Mouse (Mus musculus) heart, embryonic 14.5 days (tissue): ENCODE measurements around the gene Esrrg. TPM values are rescaled to one million over a fixed set of nuclear protein-coding genes. Genes with fewer than 3 reads are reported as not detected.

Source experiments
- ATAC-seq: fragments of 200-750 bp; cut with Nextera tagmentation; 2 replicates; pipeline ENCODE4 v1.8.0; 2017; ENCODE audit warnings: low read depth, moderate TSS enrichment; ENCODE audit not compliant: insufficient number of reproducible peaks, insufficient read depth, low FRiP score
- H3K27ac ChIP-seq, 2 experiments: fragments of 200-500 bp in 1 of 2; fragments of 300-500 bp in 1 of 2; sonication (generic) in 1 of 2; replicated peaks in 1 of 2; 2 replicates each; pipeline ENCODE4 v1.5.1; 2012 to 2014; ENCODE audit warnings: low read depth in 2 of 2, low read length in 2 of 2, control low read depth in 1 of 2, mild to moderate bottlenecking in 1 of 2, mixed read lengths in 1 of 2; ENCODE audit not compliant: control insufficient read depth in 1 of 2, insufficient read depth in 1 of 2
- H3K27me3 ChIP-seq: fragments of 300-500 bp; sonication (generic); 2 replicates; pipeline ENCODE4 v1.6.1; 2014; ENCODE audit warnings: mild to moderate bottlenecking, low read length, control low read depth; ENCODE audit not compliant: control insufficient read depth, insufficient read depth
- H3K36me3 ChIP-seq: fragments of 300-500 bp; sonication (generic); 2 replicates; pipeline ENCODE4 v1.6.1; 2014; ENCODE audit warnings: mild to moderate bottlenecking, control low read depth, low read length, mixed read lengths; ENCODE audit not compliant: control insufficient read depth, insufficient read depth
- H3K4me1 ChIP-seq, 2 experiments: fragments of 200-500 bp in 1 of 2; fragments of 300-500 bp in 1 of 2; sonication (generic) in 1 of 2; 2 replicates each; pipeline ENCODE4 v1.6.1; 2012 to 2014; ENCODE audit warnings: low read length in 2 of 2, control low read depth in 1 of 2, mixed read lengths in 1 of 2; ENCODE audit not compliant: control insufficient read depth in 2 of 2, insufficient read depth in 2 of 2
- H3K4me2 ChIP-seq: fragments of 300-500 bp; sonication (generic); 2 replicates; pipeline ENCODE4 v1.6.1; 2014; ENCODE audit warnings: mild to moderate bottlenecking, low read length
- H3K4me3 ChIP-seq, 2 experiments: fragments of 200-500 bp in 1 of 2; fragments of 300-500 bp in 1 of 2; sonication (generic) in 1 of 2; 2 replicates each; pipeline ENCODE4 v1.5.1; 2012 to 2014; ENCODE audit warnings: low read length in 2 of 2, mild to moderate bottlenecking in 2 of 2, control low read depth in 1 of 2, low read depth in 1 of 2, moderate library complexity in 1 of 2; ENCODE audit not compliant: control insufficient read depth in 1 of 2, insufficient read depth in 1 of 2
- H3K9ac ChIP-seq: fragments of 300-500 bp; sonication (generic); 2 replicates; pipeline ENCODE4 v1.6.1; 2014; ENCODE audit warnings: mild to moderate bottlenecking, low read length
- H3K9me3 ChIP-seq: fragments of 300-500 bp; sonication (generic); 2 replicates; pipeline ENCODE4 v1.6.1; 2016; ENCODE audit warnings: low read length, control low read depth; ENCODE audit not compliant: control insufficient read depth
- WGBS: fragments of 180-500 bp; shearing (Covaris S2); extraction: QIAGEN DNeasy Blood & Tissue Kit; methylation state at CpG from one replicate; pipeline ENCODE4 v1.1.7; 2014; 5-methylcytosine and 5-hydroxymethylcytosine counted together
- polyA plus RNA-seq: library from polyadenylated mRNA; unstranded; fragments of >200 nt; fragmentation: Nextera tagmentation; extraction: Ambion mirVana; gene quantifications from 2 replicates; pipeline ENCODE4 v1.2.1, GENCODE M21; 2014

The Esrrg gene
- polyA plus RNA-seq, 1 experiment from 2014 or later = 31.2 TPM

DNA sequence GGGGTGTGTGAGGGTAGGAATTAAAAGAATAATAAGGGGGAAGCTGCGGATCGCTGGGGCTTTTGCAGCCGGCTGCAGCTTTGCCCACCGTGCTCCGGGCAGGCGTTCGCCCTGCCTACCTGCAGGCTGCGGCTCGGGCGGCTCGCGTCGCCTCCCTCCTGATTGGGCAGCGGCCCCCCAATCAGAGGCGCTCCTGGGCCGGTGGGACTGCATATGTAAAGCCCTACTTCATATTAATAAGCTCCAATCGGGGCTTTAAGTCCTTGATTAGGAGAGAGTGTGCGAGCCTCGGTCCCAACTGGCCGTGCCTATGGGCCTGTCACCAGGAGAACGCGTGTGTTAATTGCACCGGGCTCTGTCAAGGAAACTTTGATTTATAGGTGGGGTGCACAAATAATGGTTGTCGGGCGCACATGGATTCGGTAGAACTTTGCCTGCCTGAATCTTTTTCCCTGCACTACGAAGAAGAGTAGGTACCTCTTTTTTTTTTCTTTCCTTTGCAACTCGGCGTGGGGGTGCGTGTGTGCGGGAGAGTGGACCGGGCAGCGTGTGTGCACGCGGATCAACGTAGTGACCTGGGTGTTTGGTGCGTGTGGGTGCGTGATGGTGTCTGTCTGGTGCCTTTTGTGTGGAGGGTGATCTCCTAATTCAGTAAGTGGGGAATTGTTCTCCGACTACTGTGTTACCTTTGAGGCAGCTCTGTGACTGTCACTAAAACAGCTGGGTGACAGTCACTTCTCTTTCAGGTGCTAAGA lies 389.2 kb downstream of the Esrrg start:
- peak overlapping the region; percentile 76 for H3K9ac ChIP-seq
- peak overlapping the region; percentile 57 to 73 for H3K4me3 ChIP-seq
- peaks cover 0 to 8% of the 10 kb centered on the region in 2 experiments; a peak in 3 of 4 replicates for H3K4me1 ChIP-seq
- H3K4me2 ChIP-seq = peak overlapping the region; percentile 73
- under 1% methylated on average over 39 of the region's 39 CpGs for WGBS
- H3K27me3 ChIP-seq = no peaks in the 10 kb centered on the region
- no peaks in the 10 kb centered on the region for H3K36me3 ChIP-seq
- ATAC-seq = peak; percentile 95
- peak overlapping the region; percentile 80 to 86 for H3K27ac ChIP-seq
- H3K9me3 ChIP-seq = no peaks in the 10 kb centered on the region

DNA sequence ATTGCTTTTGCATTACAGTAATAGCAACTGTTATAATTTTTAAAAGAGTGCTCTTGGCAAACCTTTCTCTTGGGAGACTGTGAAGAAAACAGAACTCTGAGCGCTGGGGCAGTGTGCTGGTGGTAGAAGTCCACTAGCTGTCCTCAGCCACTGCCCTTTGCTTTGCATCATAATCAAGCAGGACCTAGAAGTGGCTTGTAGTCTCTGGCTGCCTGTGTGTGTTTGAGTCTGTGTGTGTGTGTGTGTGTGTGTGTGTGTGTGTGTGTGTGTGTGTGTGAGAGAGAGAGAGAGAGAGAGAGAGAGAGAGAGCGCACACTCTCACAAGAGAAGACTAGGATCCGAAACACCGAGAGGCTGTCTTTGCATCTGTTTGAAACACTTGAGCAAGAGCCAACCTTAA lies 390.5 kb downstream of the Esrrg start:
- H3K9ac ChIP-seq = peak overlapping the region; percentile 68
- ATAC-seq = no peak
- 31% methylated on average over 4 of the region's 4 CpGs for WGBS
- peak overlapping the region; percentile 56 to 69 for H3K27ac ChIP-seq
- peaks cover 2 to 16% of the 10 kb centered on the region in 2 experiments; a peak in 3 of 4 replicates for H3K4me1 ChIP-seq
- H3K4me2 ChIP-seq = peak overlapping the region; percentile 67
- H3K4me3 ChIP-seq = peak overlapping the region; percentile 45 to 56
- no peaks in the 10 kb centered on the region for H3K9me3 ChIP-seq
- no peaks in the 10 kb centered on the region for H3K27me3 ChIP-seq
- no peaks in the 10 kb centered on the region for H3K36me3 ChIP-seq

GRCm38 (mm10) chr1:188000189-188000588 lies 391.6 kb downstream of the Esrrg start:
- 0 out of 4 replicates have a peak overlapping the region, but pooled peaks have one; percentile 41 to 48 for H3K27ac ChIP-seq
- H3K9ac ChIP-seq = peak overlapping the region; percentile 68
- peaks cover 5 to 22% of the 10 kb centered on the region in 2 experiments for H3K4me1 ChIP-seq
- H3K9me3 ChIP-seq = no peaks in the 10 kb centered on the region
- no peaks in the 10 kb centered on the region for H3K27me3 ChIP-seq
- WGBS = 27% methylated on average over 8 of the region's 8 CpGs
- no peak for ATAC-seq
- H3K4me2 ChIP-seq = peak overlapping the region; percentile 67
- no peaks in the 10 kb centered on the region for H3K36me3 ChIP-seq
- H3K4me3 ChIP-seq = peak overlapping the region; percentile 27 to 45; a peak in 3 of 4 replicates

GRCm38 (mm10) chr1:188006820-188007491 lies 398.4 kb downstream of the Esrrg start:
- Histone ChIP-seq H3K9me3 (no peaks in the 10 kb centered on the region), H3K4me2 (peak overlapping the region; percentile 75), H3K9ac (peak overlapping the region; percentile 61), H3K27ac (peak overlapping the region; percentile 72 to 77), H3K4me3 (peak overlapping the region; percentile 18 to 31; a peak in 3 of 4 replicates), H3K27me3 (no peaks in the 10 kb centered on the region), H3K36me3 (no peaks in the 10 kb centered on the region), H3K4me1 (peaks cover 19 to 60% of the 10 kb centered on the region in 2 experiments)
- no peak for ATAC-seq
- WGBS = 8% methylated on average over 13 of the region's 13 CpGs

GRCm38 (mm10) chr1:188008476-188008875 lies 399.9 kb downstream of the Esrrg start:
- Histone ChIP-seq H3K36me3 (no peaks in the 10 kb centered on the region), H3K27ac (peak overlapping the region in 1 of 2 experiments; percentile 35; a peak in 3 of 4 replicates), H3K27me3 (no peaks in the 10 kb centered on the region), H3K9ac (peak overlapping the region; percentile 38; the same call in 1 of the 2 replicates), H3K4me2 (peak overlapping the region; percentile 75), H3K4me3 (no peak overlapping the region), H3K4me1 (peaks cover 19 to 49% of the 10 kb centered on the region in 2 experiments), H3K9me3 (no peaks in the 10 kb centered on the region)
- 46% methylated on average over 13 of the region's 13 CpGs for WGBS
- ATAC-seq = no peak

GRCm38 (mm10) chr1:188009868-188010267 lies 401.3 kb downstream of the Esrrg start:
- no peak overlapping the region for H3K4me3 ChIP-seq
- H3K36me3 ChIP-seq = no peaks in the 10 kb centered on the region
- no peak for ATAC-seq
- H3K27ac ChIP-seq = peak overlapping the region in 1 of 2 experiments; percentile 82; a peak in 1 of 4 replicates
- H3K9me3 ChIP-seq = no peaks in the 10 kb centered on the region
- H3K27me3 ChIP-seq = no peaks in the 10 kb centered on the region
- H3K4me2 ChIP-seq = no peak overlapping the region
- WGBS = 77% methylated on average over 5 of the region's 5 CpGs
- no peak overlapping the region for H3K9ac ChIP-seq
- peaks cover 15 to 39% of the 10 kb centered on the region in 2 experiments for H3K4me1 ChIP-seq

GRCm38 (mm10) chr1:188010860-188011259 lies 402.3 kb downstream of the Esrrg start:
- Histone ChIP-seq H3K36me3 (no peaks in the 10 kb centered on the region), H3K27me3 (no peaks in the 10 kb centered on the region), H3K4me3 (no peak overlapping the region), H3K4me2 (peak overlapping the region; percentile 38), H3K27ac (peak overlapping the region; percentile 77 to 82), H3K4me1 (peaks cover 15 to 37% of the 10 kb centered on the region in 2 experiments), H3K9ac (peak overlapping the region; percentile 22; the same call in 1 of the 2 replicates), H3K9me3 (no peaks in the 10 kb centered on the region)
- no peak for ATAC-seq
- 41% methylated on average over 1 of the region's 1 CpGs for WGBS
